Mouse (Mus musculus): ENCODE results near the gene Olfr1417.
A peak's percentile ranks its signal among the peaks of the same experiment; 100 is the strongest.
"Not testable (repeated sequence)": the region's sequence is repeated elsewhere in the genome, so short reads cannot be mapped to it uniquely, and the experiment has no call there.

Olfr1417 gene

DNA sequence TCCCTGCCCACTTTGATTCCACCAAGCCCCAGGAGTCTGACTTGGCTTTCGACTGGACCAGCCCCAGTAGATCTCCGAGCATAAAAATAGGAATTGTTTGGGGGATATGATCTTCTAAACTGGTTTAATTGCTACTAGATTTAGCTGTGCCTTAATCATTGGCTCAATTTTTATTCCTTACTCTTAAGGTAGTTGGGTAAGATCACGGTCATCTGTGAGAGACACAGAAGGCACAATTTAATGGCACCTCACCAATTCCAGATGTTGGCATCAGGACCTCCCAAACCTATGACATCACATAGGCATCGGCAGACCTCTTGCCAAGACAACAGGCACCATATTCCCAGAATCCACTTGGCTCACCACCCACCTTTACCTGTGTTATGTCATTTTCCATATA lies at the start of gene Olfr1417:
Gene Olfr1417 (minus strand): TSS at position 101 of the 400 bp plus-strand sequence.
- Histone ChIP-seq H3K36me3 (ENCODE audit: control insufficient read depth, insufficient read depth, low read length, poor library complexity, severe bottlenecking) (no peaks in the 10 kb centered on the region), H3K27me3 (ENCODE audit: control insufficient read depth, insufficient read depth, low read length, poor library complexity, severe bottlenecking) (no peaks in the 10 kb centered on the region)
- DNase-seq (ENCODE audit: low read depth, low spot score), result no peak

DNA sequence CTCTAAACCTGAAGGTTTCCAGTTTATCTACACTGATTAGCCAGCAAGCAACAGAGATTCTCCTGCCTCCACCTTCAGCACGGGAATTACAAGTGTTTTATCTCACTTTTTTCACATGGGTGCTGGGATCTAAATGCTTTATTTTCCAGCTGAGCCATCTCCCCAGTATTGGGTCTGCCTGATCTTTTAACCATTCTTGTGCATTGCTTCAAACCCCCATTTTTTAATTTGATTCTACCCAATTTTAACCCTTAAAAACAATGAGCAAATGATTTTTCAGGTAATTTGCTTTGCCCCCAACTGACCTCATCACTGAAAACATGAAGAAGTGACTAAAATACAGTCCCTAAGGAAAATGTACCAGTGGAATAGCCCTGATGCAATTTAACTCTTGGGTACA lies 47.2 kb upstream of the Olfr1417 start, which contains the start of gene Olfr1420:
Gene Olfr1420 (plus strand): TSS at position 301 of the 400 bp plus-strand sequence.
- Histone ChIP-seq H3K36me3 (ENCODE audit: control insufficient read depth, insufficient read depth, low read length, poor library complexity, severe bottlenecking) (no peaks in the 10 kb centered on the region), H3K27me3 (ENCODE audit: control insufficient read depth, insufficient read depth, low read length, poor library complexity, severe bottlenecking) (no peaks in the 10 kb centered on the region)
- no peak for DNase-seq (ENCODE audit: low read depth, low spot score)

DNA sequence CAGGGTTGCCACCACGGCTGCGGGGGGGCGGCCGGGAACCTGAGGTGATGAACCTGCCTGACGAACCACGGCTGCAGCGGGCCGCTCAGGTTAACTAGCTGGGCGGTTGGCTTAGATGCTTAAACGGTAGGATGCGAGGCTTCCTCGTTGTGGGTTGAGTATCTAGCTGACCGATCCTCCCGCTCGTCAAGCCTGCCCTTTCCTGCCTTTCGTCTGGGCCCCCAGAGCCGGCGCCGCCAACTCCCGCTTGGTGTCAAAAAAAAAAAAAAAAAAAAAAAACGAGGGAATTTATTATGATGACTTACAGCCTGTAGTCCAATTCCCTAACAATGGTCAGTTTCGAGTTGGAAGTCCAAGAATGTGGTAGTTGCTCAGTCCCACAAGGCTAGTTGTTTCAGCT lies 39.4 kb upstream of the Olfr1417 start:
- not testable (repeated sequence) for DNase-seq (ENCODE audit: low read depth, low spot score); H3K27me3 ChIP-seq (ENCODE audit: control insufficient read depth, insufficient read depth, low read length, poor library complexity, severe bottlenecking); H3K36me3 ChIP-seq (ENCODE audit: control insufficient read depth, insufficient read depth, low read length, poor library complexity, severe bottlenecking)

DNA sequence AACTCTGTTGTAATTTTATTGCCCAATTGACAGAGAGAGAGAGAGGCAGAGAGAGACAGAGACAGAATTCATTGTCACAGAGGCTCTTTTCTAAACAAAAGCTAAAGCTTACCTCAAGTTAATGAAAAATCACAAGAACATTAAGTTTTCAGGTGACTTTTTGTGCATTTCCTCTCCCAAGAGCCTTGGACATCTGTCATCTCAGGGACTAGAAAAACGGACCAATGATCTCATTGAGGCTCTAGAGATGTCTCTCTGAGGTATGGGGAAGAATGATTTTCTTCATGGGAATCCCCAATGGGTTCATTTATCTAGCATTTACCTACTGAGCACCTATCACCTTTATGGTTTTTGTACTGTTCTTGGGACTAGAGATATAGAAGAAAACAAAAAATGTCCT lies 36.0 kb upstream of the Olfr1417 start, which contains the start of gene Olfr1419:
Gene Olfr1419 (minus strand): TSS at position 101 of the 400 bp plus-strand sequence.
- DNase-seq (ENCODE audit: low read depth, low spot score), result no peak
- H3K36me3 ChIP-seq (ENCODE audit: control insufficient read depth, insufficient read depth, low read length, poor library complexity, severe bottlenecking), result no peaks in the 10 kb centered on the region
- H3K27me3 ChIP-seq (ENCODE audit: control insufficient read depth, insufficient read depth, low read length, poor library complexity, severe bottlenecking), result no peaks in the 10 kb centered on the region

DNA sequence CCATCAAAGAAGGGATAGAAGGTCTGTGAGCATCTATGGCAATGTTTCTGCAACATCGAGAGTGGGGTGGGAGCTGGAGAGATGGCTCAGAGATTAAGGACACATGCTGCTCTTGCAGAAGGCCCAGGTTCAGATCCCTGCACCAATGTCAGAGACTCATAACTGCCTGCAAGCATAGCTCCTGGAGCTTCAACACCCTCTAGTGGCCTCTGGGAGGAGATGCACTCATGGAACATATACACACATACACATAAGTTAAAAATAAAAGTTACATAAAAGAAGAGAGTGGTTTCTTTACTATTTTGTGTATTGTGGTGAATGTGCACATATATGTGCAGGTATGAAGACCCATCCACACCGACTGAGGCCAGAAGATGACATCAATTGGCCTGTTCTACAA lies 28.8 kb upstream of the Olfr1417 start:
- Histone ChIP-seq H3K36me3 (ENCODE audit: control insufficient read depth, insufficient read depth, low read length, poor library complexity, severe bottlenecking) (no peaks in the 10 kb centered on the region), H3K27me3 (ENCODE audit: control insufficient read depth, insufficient read depth, low read length, poor library complexity, severe bottlenecking) (no peaks in the 10 kb centered on the region)
- DNase-seq (ENCODE audit: low read depth, low spot score), result no peak

DNA sequence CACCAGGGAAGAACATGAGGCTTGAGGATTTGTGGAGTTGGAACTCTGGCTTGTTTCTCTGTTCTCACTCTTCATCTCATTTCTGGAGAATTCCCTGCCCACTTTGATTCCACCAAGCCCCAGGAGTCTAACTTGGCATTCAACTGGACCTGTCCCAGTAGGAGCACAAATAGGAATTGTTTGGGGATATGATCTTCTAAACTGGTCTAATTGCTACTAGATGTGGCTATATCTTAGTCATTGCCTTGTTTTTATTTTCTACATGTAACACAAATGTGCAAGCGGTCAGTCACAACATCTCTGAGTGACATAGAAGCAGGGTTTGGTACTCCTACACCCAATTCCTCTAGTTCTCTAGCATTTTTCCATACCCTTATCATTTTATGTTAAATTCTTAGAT lies 21.9 kb upstream of the Olfr1417 start, which contains the start of gene Olfr1418:
Gene Olfr1418 (minus strand): TSS at position 101 of the 400 bp plus-strand sequence.
- Histone ChIP-seq H3K36me3 (ENCODE audit: control insufficient read depth, insufficient read depth, low read length, poor library complexity, severe bottlenecking) (no peaks in the 10 kb centered on the region), H3K27me3 (ENCODE audit: control insufficient read depth, insufficient read depth, low read length, poor library complexity, severe bottlenecking) (no peaks in the 10 kb centered on the region)
- DNase-seq (ENCODE audit: low read depth, low spot score), result no peak

DNA sequence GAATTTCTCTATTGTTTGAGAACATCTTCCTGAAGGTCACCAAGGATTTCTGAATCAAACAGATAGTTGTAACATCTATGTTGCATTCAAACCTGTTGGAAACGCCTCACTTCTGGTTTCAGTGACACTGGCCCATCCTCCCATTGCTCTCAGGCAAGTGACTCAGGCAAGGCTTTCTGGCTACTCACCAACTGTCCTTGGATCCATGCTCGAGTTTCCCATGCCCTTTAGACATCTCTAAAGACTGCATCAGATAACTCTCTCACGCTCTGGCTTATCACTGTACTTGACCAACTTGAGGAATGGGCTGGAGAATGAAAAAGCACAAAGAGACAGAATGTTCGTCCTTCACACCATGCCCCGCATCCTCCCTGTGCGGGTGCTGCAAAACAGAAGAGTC lies 17.5 kb upstream of the Olfr1417 start:
- no peaks in the 10 kb centered on the region for H3K36me3 ChIP-seq (ENCODE audit: control insufficient read depth, insufficient read depth, low read length, poor library complexity, severe bottlenecking)
- H3K27me3 ChIP-seq (ENCODE audit: control insufficient read depth, insufficient read depth, low read length, poor library complexity, severe bottlenecking), result no peaks in the 10 kb centered on the region
- DNase-seq (ENCODE audit: low read depth, low spot score), result no peak

DNA sequence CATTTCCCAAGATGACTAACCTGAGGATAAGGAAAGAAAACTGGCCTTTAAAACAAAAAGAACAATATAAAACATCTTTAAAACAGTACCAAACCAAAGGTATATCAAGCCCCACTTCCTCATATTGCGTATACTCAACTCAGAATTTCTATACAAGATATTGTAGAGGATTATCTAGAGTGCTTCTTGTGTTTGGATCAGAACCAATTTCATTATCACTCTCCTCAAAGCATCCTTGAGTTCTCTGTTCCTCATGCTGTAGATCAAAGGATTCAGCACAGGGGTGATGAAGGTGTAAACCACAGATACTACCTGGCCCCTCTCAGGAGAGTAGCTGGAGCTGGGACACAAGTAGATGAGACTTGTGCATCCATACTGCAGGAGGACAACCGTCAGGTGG lies 15.8 kb upstream of the Olfr1417 start:
- no peak for DNase-seq (ENCODE audit: low read depth, low spot score)
- no peaks in the 10 kb centered on the region for H3K27me3 ChIP-seq (ENCODE audit: control insufficient read depth, insufficient read depth, low read length, poor library complexity, severe bottlenecking)

DNA sequence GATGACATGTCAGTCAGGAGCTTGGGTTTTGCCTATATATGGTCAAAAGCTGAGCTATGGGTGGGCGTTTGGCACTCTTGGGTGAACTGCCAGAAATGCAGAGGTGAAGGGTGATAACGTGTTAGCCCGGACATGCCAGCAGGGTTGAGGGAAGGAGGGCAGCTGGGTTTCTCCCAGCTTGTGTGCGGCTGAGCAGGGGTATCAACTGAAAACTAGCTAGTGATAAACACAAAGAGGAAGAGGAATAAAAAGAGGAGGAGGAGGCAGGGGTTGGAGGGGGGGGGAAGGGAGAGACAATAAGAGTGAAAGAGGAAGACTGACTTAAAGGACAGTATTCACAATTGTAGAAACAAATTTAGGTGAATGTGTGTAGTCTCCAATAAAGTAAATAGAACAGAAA lies 13.6 kb upstream of the Olfr1417 start:
- peak; percentile 3 for DNase-seq (ENCODE audit: low read depth, low spot score)
- no peaks in the 10 kb centered on the region for H3K36me3 ChIP-seq (ENCODE audit: control insufficient read depth, insufficient read depth, low read length, poor library complexity, severe bottlenecking)
- H3K27me3 ChIP-seq (ENCODE audit: control insufficient read depth, insufficient read depth, low read length, poor library complexity, severe bottlenecking), result no peaks in the 10 kb centered on the region

More for the DNA sequence above, 15.8 kb upstream of the Olfr1417 start:
- H3K36me3 ChIP-seq (ENCODE audit: control insufficient read depth, insufficient read depth, low read length, poor library complexity, severe bottlenecking), result no peaks in the 10 kb centered on the region

DNA sequence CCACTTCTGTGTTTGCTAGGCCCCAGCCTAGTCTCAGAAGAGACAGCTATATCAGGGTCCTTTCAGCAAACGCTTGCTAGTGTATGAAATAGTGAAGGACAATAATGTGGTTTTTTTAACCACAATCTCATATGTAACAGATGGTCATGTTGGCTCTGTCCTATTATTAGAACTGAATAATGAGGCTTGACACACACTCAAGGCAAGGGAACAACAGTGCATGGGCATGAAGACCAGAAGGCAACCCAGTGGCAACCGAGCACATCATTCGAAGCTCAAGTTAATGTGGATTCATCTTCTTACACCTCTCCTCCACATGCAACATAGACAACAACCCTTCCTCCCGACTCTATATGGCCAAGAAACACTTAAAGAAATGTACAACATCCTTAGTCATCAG lies 7.3 kb upstream of the Olfr1417 start:
- H3K27me3 ChIP-seq (ENCODE audit: control insufficient read depth, insufficient read depth, low read length, poor library complexity, severe bottlenecking), result no peaks in the 10 kb centered on the region
- H3K36me3 ChIP-seq (ENCODE audit: control insufficient read depth, insufficient read depth, low read length, poor library complexity, severe bottlenecking), result no peaks in the 10 kb centered on the region
- DNase-seq (ENCODE audit: low read depth, low spot score), result no peak

DNA sequence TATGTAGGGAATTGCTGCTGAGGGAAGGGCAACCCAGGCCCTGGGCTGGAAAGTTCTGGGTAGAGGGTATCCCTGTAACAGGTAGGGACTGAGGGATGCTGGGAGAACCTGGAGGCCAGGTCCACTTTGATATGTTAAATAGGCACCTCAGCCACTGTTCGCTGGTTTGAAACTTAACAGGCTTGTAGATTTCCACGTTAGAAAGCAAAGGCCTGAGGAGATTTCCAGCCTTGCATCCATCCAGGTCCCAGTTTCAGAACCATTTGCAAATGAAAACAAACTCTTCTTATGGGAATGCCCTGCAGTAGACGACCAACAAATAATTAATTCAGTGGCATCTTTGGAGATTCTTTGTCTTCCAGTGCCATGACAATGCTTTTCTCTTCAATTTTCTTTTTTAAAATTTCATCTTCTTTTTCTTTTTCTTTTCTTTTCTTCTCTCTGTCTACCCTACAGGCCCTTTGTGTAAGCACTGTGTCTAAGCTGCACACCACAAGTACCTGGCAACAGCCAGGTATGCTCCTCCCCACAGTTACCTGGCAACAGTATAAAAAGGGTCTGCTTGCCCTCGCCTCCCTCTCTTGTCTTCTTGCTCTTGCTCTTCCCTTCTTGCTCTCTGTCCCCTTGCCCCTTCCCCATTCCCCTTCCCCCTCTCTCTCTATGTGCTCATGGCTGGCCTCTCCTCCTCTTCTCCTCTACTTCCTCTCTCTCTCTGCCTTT lies 15.5 kb downstream of the Olfr1417 start:
- H3K27me3 ChIP-seq (ENCODE audit: control insufficient read depth, insufficient read depth, low read length, poor library complexity, severe bottlenecking), result no peaks in the 10 kb centered on the region; the same call in 1 of the 2 replicates
- no peaks in the 10 kb centered on the region for H3K36me3 ChIP-seq (ENCODE audit: control insufficient read depth, insufficient read depth, low read length, poor library complexity, severe bottlenecking)
- DNase-seq (ENCODE audit: low read depth, low spot score), result no peak

DNA sequence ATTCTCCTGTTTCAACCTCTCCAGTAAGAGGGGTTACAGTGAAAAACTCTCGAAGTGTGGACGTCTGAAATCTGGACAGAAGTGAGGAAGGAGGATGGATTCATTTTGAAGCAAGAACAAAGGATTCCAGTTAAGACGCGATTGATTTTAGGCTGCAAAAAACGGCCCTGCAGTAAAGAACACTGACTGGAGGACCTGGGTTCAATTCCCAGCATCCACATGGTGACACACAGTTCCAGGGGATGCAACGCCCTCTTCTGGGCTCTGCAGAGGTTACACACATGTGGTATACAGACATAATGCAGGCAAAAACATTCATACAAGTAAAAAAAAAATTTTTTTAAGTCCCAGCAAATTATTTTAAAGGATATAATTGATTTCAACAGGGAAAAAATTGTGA lies 18.8 kb downstream of the Olfr1417 start:
- Histone ChIP-seq H3K27me3 (ENCODE audit: control insufficient read depth, insufficient read depth, low read length, poor library complexity, severe bottlenecking) (peaks cover 3% of the 10 kb centered on the region; the same call in 1 of the 2 replicates), H3K36me3 (ENCODE audit: control insufficient read depth, insufficient read depth, low read length, poor library complexity, severe bottlenecking) (no peaks in the 10 kb centered on the region)
- peak; percentile 25 for DNase-seq (ENCODE audit: low read depth, low spot score)

DNA sequence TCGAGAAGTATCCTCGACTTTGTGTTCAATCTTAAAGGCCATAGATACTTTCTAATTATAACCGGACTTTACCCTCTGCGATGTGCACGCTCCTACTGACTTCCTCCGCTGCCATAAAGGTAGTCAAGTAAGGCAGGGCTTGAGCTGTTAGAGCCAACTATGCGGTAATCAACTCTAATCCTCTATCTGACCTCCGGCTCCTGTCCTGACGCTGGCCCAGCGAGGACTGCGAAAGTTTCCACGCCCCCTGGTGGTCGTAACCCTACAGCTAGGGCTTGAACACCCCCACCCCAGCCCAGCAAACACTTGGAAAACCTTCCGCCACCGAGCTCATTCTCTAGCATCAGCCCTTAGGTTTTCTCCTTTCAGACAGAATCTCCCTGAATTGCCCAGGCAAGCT lies 19.2 kb downstream of the Olfr1417 start:
- Histone ChIP-seq H3K27me3 (ENCODE audit: control insufficient read depth, insufficient read depth, low read length, poor library complexity, severe bottlenecking) (peaks cover 3% of the 10 kb centered on the region; the same call in 1 of the 2 replicates), H3K36me3 (ENCODE audit: control insufficient read depth, insufficient read depth, low read length, poor library complexity, severe bottlenecking) (no peaks in the 10 kb centered on the region)
- DNase-seq (ENCODE audit: low read depth, low spot score), result peak; percentile 72

DNA sequence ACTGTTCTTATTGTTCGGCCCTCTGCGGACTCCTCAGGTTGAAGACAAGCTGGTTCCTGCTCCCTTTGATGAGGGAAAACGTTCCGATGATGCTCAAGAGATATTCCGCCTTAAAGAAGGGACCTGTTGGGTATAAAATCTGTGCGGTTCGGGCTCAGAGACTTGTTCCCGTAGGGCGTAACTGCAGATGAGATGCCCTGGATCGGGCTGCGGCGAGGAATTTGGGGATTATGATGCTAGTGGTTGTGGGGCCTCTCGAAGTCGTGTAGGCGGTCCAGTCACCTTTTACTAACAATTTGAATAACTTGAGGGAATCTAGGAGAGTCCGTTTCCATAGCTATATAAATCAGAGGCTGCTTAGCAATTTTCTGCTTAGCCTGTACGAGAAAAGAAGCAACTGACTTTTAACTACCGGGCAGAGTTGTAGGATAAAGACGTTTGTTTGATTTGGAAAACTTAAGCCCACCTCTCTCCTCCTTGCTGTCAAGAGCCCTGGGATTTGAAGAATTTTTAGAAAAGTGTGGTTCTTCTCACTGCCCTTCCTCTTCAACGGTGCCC lies 19.8 kb downstream of the Olfr1417 start, which contains the start of gene Stx3:
Gene Stx3 (minus strand): TSS at position 261 of the 558 bp plus-strand sequence.
- DNase-seq (ENCODE audit: low read depth, low spot score), result peak; percentile 32
- Histone ChIP-seq H3K27me3 (ENCODE audit: control insufficient read depth, insufficient read depth, low read length, poor library complexity, severe bottlenecking) (peaks cover 3% of the 10 kb centered on the region; the same call in 1 of the 2 replicates), H3K36me3 (ENCODE audit: control insufficient read depth, insufficient read depth, low read length, poor library complexity, severe bottlenecking) (no peaks in the 10 kb centered on the region)
